Mouse (Mus musculus) liver, adult 2 months (tissue): ENCODE data around the gene Ifitm10.

Source experiments
- CTCF ChIP-seq: fragments of 200-500 bp; IDR thresholded peaks from 2 replicates; pipeline ENCODE4 v1.5.1; 2011; ENCODE audit warnings: low read depth, low read length, control low read depth
- POLR2A ChIP-seq: fragments of 200-500 bp; IDR thresholded peaks from 2 replicates; pipeline ENCODE4 v1.6.1; 2011; ENCODE audit warnings: low read length, control low read depth; ENCODE audit not compliant: insufficient read depth; ENCODE audit errors: extremely low read depth

DNA sequence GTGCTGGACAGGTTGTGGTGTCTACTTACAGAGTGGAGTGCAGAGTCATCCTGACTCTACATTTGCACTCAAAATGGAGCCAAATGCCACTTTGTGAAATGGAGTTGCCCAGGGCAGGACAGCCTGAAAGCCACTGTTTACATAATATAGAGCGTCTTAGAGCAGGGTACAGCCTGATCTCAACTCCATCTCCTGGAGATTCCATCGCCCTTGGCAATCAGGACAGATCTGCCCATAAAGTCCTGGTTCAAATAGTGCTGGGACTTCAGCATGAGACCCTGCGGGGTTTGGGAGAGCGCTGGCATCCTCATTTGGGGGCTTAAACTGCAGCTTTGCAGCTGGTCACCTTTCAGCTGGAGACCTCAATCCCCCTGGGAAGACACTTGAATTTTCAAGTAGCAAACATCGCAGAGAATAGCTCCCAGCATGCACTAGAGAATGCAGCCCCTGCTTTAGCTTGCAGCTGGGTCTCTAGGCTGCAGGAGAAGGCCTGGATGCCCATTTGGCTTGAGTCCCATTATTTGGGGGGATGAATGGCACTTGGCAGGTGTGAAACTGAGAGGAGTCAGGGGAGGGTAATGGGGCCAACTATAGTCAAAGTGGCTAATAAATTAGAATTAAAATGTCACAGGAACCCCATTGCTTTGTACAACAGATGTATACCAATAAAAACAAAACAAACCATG, 58.8 kb downstream of the Ifitm10 start:
- TF ChIP-seq POLR2A (no peak), CTCF (no peak)
